Mouse (Mus musculus): ENCODE results near the gene Slc35a3. TPM values are rescaled to one million over a fixed set of nuclear protein-coding genes. Genes with fewer than 3 reads are reported as not detected.

Slc35a3 gene
- total RNA-seq (2023) = 10 to 100 TPM; 22.5 to 25.0 TPM

GRCm38 (mm10) chr3:116712436-116712881 is at the start of gene Slc35a3:
Slc35a3 (minus strand) TSS chr3:116712831.

GRCm38 (mm10) chr3:116681160-116681559 is 31.5 kb downstream of the Slc35a3 start, which contains the start of gene Gm43191:
Gm43191 (minus strand) TSS chr3:116681260.

DNA sequence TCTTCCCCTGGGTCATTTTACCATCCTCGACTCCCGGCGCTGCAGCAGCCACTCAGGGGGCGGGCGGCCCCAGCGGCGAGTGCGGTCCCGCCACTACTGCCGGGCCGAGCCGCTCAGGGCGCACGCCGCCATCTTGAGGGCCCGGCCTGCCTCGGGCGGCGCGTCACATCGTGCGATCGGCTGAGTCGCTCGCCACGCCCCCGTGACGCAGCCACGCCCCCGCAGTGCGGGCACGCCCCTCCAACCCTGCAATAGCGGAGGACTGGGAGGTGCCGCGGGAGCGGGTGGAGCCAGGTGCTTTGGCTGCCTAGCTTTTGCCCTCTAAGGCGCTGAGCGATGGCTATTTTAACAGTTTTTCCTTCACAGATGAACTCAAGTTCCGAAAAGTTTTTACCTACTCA is 50.2 kb downstream of the Slc35a3 start, which contains the start of gene Mfsd14a:
TSS of gene Mfsd14a (minus strand) at position 215 of the 401 bp plus-strand sequence.

Other genes starting within 250 kb of the Slc35a3 start
- gene Rtca, start 204.6 kb downstream of the Slc35a3 start, total RNA-seq (2023) = 10 to 100 TPM; 24.3 to 27.9 TPM
- gene Dbt, start 199.8 kb downstream of the Slc35a3 start, total RNA-seq (2023) = 10 to 100 TPM; 13.8 to 15.8 TPM
- not detected for gene Lrrc39, start 149.9 kb downstream of the Slc35a3 start, total RNA-seq (2023)
- 10 to 100 TPM; 12.7 to 13.7 TPM for gene Sass6, start 117.8 kb downstream of the Slc35a3 start, total RNA-seq (2023)
- 10 to 100 TPM; 41.1 to 43.2 TPM for gene Trmt13, start 98.2 kb downstream of the Slc35a3 start, total RNA-seq (2023)
- gene Mfsd14a, start 50.2 kb downstream of the Slc35a3 start, total RNA-seq (2023) = 10 to 100 TPM; 81.0 to 87.4 TPM
- gene Gm43191, start 31.6 kb downstream of the Slc35a3 start, total RNA-seq (2023) = not detected
- 10 to 100 TPM; 13.4 to 19.5 TPM for gene Agl, start 95.3 kb upstream of the Slc35a3 start, total RNA-seq (2023)
- gene Frrs1, start 146.6 kb upstream of the Slc35a3 start, total RNA-seq (2023) = 1 to 10 TPM; 4.8 to 5.3 TPM

All from B cell, adult 67 days (primary cell).